Mouse (Mus musculus): ENCODE data around the gene Tmem223. TPM values are rescaled to one million over a fixed set of nuclear protein-coding genes. Genes with fewer than 3 reads are reported as not detected.
"Not testable (repeated sequence)": the region's sequence is repeated elsewhere in the genome, so short reads cannot be mapped to it uniquely, and the experiment has no call there.

Tmem223 gene
- 205 and 223 TPM in 2 replicates for polyA plus RNA-seq (2015; fragmentation: Nextera tagmentation; extraction: Ambion mirVana)

GRCm38 (mm10) chr19:8770567-8771270 lies at the start of gene Tmem223:
Gene Tmem223 (plus strand): TSS chr19:8770996.
- DNase-seq (ENCODE audit: low spot score), result peak; percentile 85

GRCm38 (mm10) chr19:8721378-8721777 lies 49.4 kb upstream of the Tmem223 start:
- no peak for DNase-seq (ENCODE audit: low spot score)

- DNase-seq (ENCODE audit: low spot score), result no peak
These were observed 48.8 kb upstream of the Tmem223 start for GRCm38 (mm10) chr19:8722021-8722420.

GRCm38 (mm10) chr19:8722559-8722906 lies 48.3 kb upstream of the Tmem223 start:
- DNase-seq (ENCODE audit: low spot score), result no peak

GRCm38 (mm10) chr19:8722907-8723573 lies 47.8 kb upstream of the Tmem223 start, which contains the start of gene Slc3a2:
Gene Slc3a2 (minus strand): TSS chr19:8723369.
- DNase-seq (ENCODE audit: low spot score), result peak; percentile 99

GRCm38 (mm10) chr19:8723574-8724346 lies 47.0 kb upstream of the Tmem223 start:
- DNase-seq (ENCODE audit: low spot score), result no peak

- DNase-seq (ENCODE audit: low spot score), result no peak
These were observed 46.4 kb upstream of the Tmem223 start for GRCm38 (mm10) chr19:8724392-8724791.

GRCm38 (mm10) chr19:8725081-8725613 lies 45.6 kb upstream of the Tmem223 start:
- DNase-seq (ENCODE audit: low spot score), result no peak

GRCm38 (mm10) chr19:8726609-8727390 lies 44.0 kb upstream of the Tmem223 start:
- DNase-seq (ENCODE audit: low spot score), result no peak

GRCm38 (mm10) chr19:8727495-8728114 lies 43.2 kb upstream of the Tmem223 start:
- no peak for DNase-seq (ENCODE audit: low spot score)

GRCm38 (mm10) chr19:8728335-8729099 lies 42.3 kb upstream of the Tmem223 start:
- DNase-seq (ENCODE audit: low spot score), result not testable (repeated sequence)

GRCm38 (mm10) chr19:8734334-8734733 lies 36.5 kb upstream of the Tmem223 start:
- DNase-seq (ENCODE audit: low spot score), result no peak

- DNase-seq (ENCODE audit: low spot score), result peak; percentile 92
These were observed 35.2 kb upstream of the Tmem223 start, which contains the start of gene Wdr74 for GRCm38 (mm10) chr19:8735389-8736159. Gene Wdr74 (plus strand): TSS chr19:8735827.

GRCm38 (mm10) chr19:8736160-8736467 lies 34.7 kb upstream of the Tmem223 start:
- DNase-seq (ENCODE audit: low spot score), result no peak

- no peak for DNase-seq (ENCODE audit: low spot score)
These were observed 31.9 kb upstream of the Tmem223 start for GRCm38 (mm10) chr19:8738911-8739310.

GRCm38 (mm10) chr19:8739646-8740045 lies 31.1 kb upstream of the Tmem223 start:
- no peak for DNase-seq (ENCODE audit: low spot score)

GRCm38 (mm10) chr19:8740603-8741002 lies 30.2 kb upstream of the Tmem223 start, which contains the start of gene 1700092M07Rik:
Gene 1700092M07Rik (plus strand): TSS chr19:8740718.
- DNase-seq (ENCODE audit: low spot score), result no peak

GRCm38 (mm10) chr19:8741243-8741869 lies 29.4 kb upstream of the Tmem223 start, which contains the start of gene Stx5a:
Gene Stx5a (plus strand): TSS chr19:8741413.
- DNase-seq (ENCODE audit: low spot score), result peak; percentile 98
